Mouse (Mus musculus) adrenal gland, postnatal 25 days (tissue): ENCODE data around the gene Gm20795. TPM values are rescaled to one million over a fixed set of nuclear protein-coding genes. Genes with fewer than 3 reads are reported as not detected.
"Not testable (repeated sequence)": the region's sequence is repeated elsewhere in the genome, so short reads cannot be mapped to it uniquely, and the experiment has no call there.

ENCODE experiments used
- DNase-seq: peaks from one replicate; pipeline ENCODE4 v3.0.0; 2021; ENCODE audit warnings: mixed read lengths
- long read RNA-seq: library from polyadenylated mRNA; stranded (forward); transcript quantifications from one replicate; pipeline ENCODE4 v2.0.0, GENCODE M21; 2021
- total RNA-seq: library from RNA; stranded (reverse); gene quantifications from 2 replicates; pipeline ENCODE4 v1.2.3, GENCODE M21; 2021

The Gm20795 gene
- total RNA-seq = not detected in 2 replicates
- long read RNA-seq = 0 reads

DNA sequence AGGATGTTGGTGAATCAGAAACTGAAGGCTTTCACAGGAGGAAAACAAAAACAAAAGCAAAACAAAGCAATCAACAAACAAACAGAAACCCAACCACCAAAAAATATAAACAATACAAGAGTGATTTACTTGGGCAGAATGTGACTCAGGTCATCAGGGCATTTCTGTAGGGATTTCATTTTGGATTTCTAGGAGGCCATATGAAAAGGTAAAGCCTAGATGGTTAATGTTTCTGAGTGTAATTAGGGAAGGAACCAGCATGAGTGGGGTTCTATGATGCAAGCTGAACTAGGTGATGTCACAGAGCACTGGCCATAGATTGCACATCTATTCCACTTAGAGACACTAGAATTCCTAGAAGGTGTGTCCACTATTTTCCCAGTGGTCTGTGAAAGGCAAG is at the start of gene Gm20795:
Gene Gm20795 (plus strand): TSS at position 301 of the 400 bp plus-strand sequence.
- not testable (repeated sequence) for DNase-seq

DNA sequence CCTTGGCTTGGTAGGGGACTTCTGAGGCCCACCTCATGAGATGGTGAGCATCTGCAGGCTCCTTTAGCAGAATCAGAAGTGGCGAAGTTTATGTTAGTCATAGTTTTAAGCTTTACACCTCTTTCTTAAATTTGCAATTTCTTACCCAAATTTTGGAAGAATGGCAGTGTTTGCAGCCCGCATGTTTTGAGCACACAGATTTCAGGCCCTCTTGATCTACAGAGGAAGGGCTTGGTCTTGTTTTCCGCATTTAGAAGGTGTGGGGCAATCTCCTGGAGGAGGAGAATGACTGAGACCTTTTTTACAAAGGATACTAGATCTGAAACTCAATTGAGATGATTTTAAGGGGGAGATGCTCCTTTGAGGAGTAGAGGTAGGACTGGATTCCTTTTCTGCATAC is 29.0 kb upstream of the Gm20795 start, which contains the start of gene Gm21797:
Gene Gm21797 (minus strand): TSS at position 101 of the 400 bp plus-strand sequence.
- DNase-seq = not testable (repeated sequence)

Other genes with a start within 250 kb of the Gm20795 start
- not detected in 2 replicates for gene Gm21852, start 152.9 kb upstream of the Gm20795 start, total RNA-seq
- not detected in 2 replicates for gene Gm21797, start 29.1 kb upstream of the Gm20795 start, total RNA-seq